Mouse (Mus musculus): Measurements from ENCODE around the gene Dnajb14.

DNA sequence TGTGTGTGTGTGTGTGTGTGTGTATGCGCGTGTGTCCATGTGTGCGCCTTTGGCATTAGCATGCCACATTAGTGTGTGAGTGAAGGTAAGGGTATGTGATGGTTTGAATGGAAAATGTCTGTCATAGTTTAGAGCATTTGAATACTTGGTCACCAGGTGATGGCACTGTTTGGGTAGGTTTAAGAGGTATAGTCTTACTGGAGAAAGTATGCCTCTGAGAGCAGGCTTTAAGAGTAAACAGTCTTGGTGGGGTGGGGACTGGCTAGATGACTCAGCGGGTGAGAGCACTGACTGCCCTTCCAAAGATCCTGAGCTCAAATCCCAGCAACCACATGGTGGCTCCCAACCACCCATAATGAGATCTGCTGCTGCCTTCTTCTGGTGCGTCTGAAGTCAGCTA, 17.8 kb upstream of the Dnajb14 start:
- TF ChIP-seq CTCF (IDR thresholded peaks at IDR 0.05; ENCODE audit: extremely low read depth, insufficient read depth, low read length) = no peak
- no peak for TF ChIP-seq POLR2A (IDR thresholded peaks at IDR 0.05; ENCODE audit: extremely low read depth, insufficient read depth, low read length)

All from cortical plate, adult 2 months (tissue).